Mouse (Mus musculus): Measurements from ENCODE around the gene Tmem128.

- TF ChIP-seq CTCF (IDR thresholded peaks at IDR 0.05; ENCODE audit: low read depth, low read length) = no peak
- 0 out of 2 replicates have a peak, but pooled peaks have one; percentile 9 for TF ChIP-seq EP300 (IDR thresholded peaks at IDR 0.05; ENCODE audit: insufficient read depth, low read depth, low read length)
These were observed at the start of gene Tmem128 for GRCm38 (mm10) chr5:38260107-38260682.
